Mouse (Mus musculus) layer of hippocampus, adult 2 months (tissue): ENCODE data around the gene Sypl. TPM values are rescaled to one million over a fixed set of nuclear protein-coding genes. Genes with fewer than 3 reads are reported as not detected.

Source experiments
- DNase-seq, 2 experiments: peaks; one replicate each; pipeline ENCODE4 v3.0.0; 2022; ENCODE audit warnings: low spot score in 2 of 2
- H3K27ac ChIP-seq: fragments of 200-600 bp; 2 replicates; pipeline ENCODE4 v1.8.1; 2022
- H3K4me3 ChIP-seq: fragments of 200-600 bp; 2 replicates; pipeline ENCODE4 v1.8.1; 2022; ENCODE audit warnings: mild to moderate bottlenecking
- CTCF ChIP-seq: fragments of 200-600 bp; conservative IDR thresholded peaks from 2 replicates; pipeline ENCODE4 v1.8.1; 2022; ENCODE audit warnings: antibody characterized with exemption, mild to moderate bottlenecking, moderate library complexity
- total RNA-seq, 2 experiments: library from RNA; stranded (reverse); gene quantifications; 2 replicates each; pipeline ENCODE4 v1.2.3; 2021

The Sypl gene
- total RNA-seq, 2 experiments from 2014 or later, result 44.1 to 46.0 TPM

DNA sequence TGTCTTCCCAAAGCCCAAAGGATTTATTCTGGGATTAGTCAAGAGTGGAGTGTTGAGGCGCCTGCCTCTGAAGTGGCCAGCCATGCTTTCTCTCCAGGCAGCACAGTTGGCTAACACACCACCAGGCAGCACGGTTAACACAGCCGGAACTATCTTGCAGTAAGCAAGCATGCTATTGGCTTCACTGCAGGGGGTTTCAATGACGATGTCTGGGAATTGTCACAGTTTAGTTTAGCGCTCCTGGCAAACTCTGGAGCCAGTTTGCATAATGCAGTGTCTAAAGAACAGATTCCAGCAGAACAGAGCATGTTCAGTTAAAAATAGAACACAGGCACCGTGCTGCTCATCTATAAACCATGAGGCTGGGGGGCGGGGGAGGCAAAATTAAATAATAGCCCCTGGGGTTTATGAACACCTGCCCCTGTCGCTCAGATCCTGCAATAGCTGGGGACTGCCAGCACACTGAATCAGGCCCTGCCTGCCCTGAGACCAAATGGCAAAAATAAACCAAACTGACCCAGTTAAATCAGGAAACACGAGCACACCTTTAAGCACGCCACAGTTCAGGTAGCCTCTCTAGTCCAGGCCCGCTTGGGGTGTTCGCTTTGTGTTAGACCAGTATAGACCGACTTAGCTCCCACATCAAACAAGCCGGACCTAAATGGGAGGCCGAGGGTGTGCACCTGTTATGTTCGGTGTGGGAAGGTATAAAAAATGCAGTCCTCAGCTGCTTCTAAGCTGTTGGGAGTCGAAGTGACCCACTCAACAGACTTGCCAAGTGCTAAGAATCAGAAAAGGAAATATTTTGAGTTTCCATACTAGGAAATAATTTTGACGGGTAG is 27.1 kb upstream of the Sypl start:
- TF ChIP-seq CTCF, result no peak
- peak overlapping the region; percentile 88 for H3K27ac ChIP-seq
- DNase-seq, result peak; percentile 60 to 65
- H3K4me3 ChIP-seq, result no peak overlapping the region

DNA sequence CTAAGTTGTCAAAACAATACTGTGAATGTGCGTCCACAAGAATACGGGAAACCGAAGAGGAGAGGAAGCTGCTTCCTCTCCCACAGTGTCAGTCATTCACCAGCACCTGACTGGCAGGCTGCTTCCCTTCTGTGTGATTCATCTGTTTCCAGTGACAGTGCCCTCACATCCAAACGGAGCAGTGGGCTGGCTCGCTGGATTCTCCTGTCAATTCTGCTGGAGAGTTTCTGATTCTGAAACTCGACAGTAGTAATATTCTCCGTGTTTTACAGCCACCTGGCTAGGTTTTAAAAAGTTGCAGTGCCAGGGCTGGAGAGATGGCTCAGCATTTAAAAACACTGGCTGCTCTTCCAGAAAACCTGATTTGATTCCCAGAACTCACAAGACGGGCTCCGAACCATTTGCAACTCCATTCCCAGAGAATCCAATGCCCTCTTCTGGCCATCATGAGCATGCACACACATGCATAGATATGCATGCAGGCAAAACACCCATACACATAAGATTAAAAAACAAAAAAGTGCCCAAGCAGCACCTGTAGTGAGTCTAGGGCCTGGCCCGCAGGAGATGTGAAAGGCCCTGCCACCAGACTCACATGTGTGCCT is 26.4 kb upstream of the Sypl start:
- H3K4me3 ChIP-seq, result no peak overlapping the region
- TF ChIP-seq CTCF, result peak; percentile 59
- peak overlapping the region; percentile 88 for H3K27ac ChIP-seq
- DNase-seq, result peak in 1 of 2 experiments; percentile 37

DNA sequence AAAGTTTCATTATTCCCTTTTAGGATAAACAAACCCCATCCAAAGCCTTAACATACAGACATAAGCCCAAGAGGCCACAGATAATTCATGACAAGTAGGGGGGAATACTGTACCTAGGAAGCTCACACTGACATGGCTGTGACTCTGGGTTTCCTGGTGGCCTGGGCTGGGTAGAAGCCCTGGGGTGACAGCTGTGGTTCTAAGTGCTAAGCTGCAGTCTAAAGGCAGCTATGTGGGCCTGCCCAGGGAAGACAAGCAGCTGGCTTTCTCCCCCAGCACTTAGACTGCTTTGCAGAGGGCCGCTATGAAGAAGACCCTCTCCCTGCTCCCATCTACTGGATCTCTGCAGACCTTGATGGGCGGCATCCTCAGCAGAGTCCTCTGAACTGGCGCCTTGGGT is 25.5 kb upstream of the Sypl start:
- DNase-seq, result no peak
- peak overlapping the region; percentile 36; the same call in 1 of the 2 replicates for H3K27ac ChIP-seq
- TF ChIP-seq CTCF, result no peak

DNA sequence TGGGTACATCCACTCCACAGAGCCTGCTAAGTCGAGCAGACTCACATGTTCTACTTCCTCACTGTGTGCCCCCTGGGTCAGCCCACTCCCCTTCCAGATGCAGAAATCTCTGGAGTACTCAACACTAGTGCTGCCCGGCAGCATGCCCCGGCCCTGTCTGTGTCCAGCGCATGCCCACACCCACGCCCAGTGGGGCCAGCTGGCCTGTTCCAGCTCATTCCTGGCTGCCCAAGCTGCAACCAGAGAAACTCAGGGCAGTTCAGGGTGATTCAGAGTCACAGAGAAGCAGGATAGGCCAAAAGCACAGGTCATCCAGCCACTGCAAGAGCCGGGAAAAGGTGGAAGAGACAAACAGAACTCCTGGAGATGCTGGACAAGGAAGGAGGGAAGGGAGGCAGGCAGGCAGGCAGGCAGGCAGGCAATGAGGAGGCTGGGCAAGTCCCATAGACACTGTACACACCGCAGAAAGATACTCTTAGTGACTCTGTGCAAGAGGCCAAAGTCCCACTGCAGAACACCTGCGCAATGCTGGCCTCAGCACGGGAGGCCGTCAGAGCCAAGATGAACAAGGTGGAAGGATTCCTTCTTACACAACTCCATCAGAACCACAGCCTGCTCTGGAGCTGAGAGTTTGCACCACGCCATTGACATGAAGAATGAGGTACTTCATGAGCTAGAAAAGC is 23.7 kb upstream of the Sypl start:
- DNase-seq, result no peak
- Histone ChIP-seq H3K4me3 (no peak overlapping the region), H3K27ac (no peak overlapping the region)
- no peak for TF ChIP-seq CTCF

More for the DNA sequence above, 25.5 kb upstream of the Sypl start:
- no peak overlapping the region for H3K4me3 ChIP-seq

DNA sequence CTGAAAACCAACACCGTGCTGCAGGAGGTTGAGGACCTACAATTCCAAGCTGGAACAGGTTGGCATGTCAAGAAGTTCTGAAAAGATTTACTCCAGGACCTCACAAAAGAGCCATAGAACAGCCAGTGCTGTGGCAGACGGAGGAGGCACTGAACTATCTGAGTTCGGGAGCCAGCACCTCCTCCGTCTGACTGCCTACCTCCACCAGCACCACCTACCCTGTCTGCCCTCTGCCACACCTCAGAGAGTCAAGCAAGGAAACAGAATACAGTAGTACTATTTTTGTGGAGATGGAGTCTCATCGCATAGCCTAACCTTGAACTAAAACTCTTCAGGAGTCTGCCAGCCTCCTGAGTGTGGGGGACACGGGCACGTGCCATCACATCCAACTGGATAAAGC is 23.1 kb upstream of the Sypl start:
- no peak overlapping the region for H3K4me3 ChIP-seq
- TF ChIP-seq CTCF, result no peak
- H3K27ac ChIP-seq, result no peak overlapping the region
- DNase-seq, result no peak

DNA sequence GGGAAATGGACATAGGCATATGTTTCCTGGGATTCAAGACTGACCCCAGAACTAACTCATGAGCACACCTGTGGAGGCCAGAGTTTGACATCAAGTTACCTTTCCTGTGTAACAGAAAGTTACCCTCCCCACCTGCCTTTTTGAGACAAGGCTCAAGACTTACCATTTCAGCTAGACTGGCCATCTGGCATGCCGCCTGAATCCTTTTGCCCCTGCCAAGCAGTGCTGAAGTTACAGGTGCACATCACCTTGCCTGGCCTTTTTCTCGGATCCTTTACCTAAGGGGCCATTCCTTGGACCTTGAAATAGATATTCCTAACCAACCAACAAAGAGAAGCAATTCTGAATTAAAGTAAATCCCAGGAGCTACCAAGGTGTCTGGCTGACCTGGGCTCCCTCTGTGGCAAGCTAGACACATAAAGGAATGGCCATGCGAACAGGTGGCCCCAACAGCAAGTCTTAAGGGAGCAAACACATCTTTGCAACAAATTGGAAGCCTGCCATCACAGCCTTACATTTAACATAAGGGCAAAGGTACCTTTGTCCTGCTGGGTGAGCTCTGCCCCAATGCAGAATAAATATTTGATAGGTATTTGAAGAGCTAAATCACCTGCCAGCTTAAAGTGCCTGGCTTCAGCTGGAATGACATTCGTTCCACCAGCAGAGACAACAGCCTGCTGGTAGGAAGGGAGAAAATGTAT is 17.3 kb upstream of the Sypl start:
- H3K27ac ChIP-seq, result no peak overlapping the region
- no peak for TF ChIP-seq CTCF
- H3K4me3 ChIP-seq, result no peak overlapping the region
- no peak for DNase-seq

DNA sequence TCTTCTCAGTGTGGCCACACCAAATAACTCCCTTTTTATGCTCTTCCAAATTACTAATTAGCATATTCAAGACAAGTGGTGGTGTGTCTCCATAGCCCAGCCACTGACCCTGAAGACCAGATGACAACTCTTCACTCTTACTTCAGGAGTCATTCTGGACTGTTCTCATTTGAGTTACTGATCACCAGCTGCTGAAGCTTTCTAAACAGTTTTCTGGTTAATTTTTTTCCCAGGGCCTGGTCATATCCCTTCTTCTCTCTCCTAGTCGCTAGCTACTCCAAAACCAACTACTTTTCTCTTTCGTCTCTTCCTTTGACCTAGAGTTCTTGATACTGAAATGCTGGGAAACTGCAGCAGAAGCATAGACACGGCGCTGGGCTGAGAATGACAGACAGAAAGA is 12.6 kb upstream of the Sypl start:
- no peak overlapping the region for H3K4me3 ChIP-seq
- no peak for TF ChIP-seq CTCF
- DNase-seq, result no peak
- H3K27ac ChIP-seq, result no peak overlapping the region

DNA sequence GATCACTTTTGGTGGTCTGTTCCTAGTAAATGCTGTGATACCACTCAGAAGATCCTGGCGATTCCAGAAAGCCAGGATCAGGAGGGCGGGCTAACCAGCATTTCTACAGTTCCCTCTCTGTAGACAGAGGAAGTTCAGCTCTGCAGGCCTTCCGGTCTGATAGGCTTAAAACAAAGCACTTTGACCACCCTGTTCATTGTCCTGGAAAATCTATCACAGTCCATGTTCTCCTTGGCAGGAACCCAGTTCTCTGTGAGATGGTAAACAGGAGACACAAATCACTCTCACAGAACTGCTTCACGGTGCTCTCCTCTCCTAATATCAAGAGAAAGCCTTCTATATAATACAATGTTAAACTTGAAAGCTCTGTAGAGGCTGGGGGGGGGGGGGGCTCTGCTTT is 10.3 kb upstream of the Sypl start:
- Histone ChIP-seq H3K4me3 (no peak overlapping the region), H3K27ac (peak overlapping the region; percentile 54; the same call in 1 of the 2 replicates)
- no peak for TF ChIP-seq CTCF
- DNase-seq, result no peak

DNA sequence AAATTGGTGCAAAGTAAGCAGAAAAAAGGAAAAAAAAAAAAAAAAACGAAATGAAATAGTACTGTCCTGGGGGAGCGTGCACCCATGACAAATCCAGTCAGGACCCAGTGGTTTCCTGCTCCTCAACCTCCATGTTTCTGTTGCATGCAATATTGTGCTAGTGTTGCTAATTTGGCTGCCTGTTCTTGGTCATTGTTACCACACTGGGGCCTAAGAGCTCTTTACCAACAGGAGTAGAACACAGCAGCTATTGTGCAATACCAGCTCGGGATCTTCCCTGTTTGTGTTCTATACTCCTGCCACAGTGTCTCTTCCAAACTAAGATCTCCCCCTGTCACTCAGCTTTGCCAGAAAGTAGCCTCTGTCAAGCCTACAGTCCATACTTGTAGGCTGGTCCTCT is 9.7 kb upstream of the Sypl start:
- peak overlapping the region; percentile 54; the same call in 1 of the 2 replicates for H3K27ac ChIP-seq
- no peak for DNase-seq
- no peak for TF ChIP-seq CTCF
- no peak overlapping the region for H3K4me3 ChIP-seq

DNA sequence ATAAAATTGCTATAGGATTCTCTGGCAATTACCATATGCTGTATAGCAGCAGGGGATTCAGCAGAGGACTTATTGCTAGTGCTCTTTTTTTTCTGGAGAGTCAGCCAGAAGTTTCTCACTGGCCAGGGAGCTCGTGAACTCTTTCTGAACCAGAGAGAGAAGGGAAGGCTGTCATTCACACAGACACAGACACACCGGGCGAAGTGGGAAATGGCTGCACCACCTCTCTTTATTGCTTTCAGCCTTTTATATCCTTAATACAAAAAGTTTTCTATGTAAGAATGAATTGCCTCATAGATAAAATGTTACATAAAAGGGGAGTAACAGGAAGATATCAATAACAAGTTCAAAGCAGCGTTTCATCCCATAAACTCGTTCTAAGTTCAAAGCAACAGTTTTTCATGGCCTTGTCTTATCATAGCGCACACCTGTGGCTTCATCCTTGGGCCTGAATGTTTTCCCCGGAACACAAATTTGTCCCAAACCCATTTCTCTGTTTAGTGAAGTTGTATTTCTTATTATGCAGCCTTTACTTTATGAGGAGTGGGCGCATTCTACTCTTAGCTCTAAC is 8.7 kb upstream of the Sypl start:
- no peak for DNase-seq
- Histone ChIP-seq H3K27ac (no peak overlapping the region), H3K4me3 (no peak overlapping the region)
- no peak for TF ChIP-seq CTCF

DNA sequence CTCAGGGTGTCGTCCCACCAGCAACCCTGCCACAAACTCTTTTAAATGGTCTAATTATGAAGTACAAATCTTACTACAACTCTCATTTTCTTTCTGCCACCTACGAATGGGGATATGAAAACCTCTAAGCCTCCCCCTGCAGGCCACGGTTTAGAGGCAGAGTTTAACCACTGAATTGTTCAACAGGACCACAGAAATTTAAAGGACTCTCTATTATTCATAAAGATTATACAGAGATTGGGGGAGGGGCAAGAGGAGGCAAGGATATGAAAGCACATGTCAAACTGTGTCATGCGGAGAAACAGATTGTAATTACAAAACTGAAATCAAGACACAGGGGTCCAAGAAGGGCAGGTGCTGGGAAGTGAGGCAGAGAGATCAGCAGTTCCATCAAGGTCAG is 7.3 kb upstream of the Sypl start:
- no peak overlapping the region for H3K4me3 ChIP-seq
- no peak for DNase-seq
- no peak overlapping the region for H3K27ac ChIP-seq
- TF ChIP-seq CTCF, result no peak

DNA sequence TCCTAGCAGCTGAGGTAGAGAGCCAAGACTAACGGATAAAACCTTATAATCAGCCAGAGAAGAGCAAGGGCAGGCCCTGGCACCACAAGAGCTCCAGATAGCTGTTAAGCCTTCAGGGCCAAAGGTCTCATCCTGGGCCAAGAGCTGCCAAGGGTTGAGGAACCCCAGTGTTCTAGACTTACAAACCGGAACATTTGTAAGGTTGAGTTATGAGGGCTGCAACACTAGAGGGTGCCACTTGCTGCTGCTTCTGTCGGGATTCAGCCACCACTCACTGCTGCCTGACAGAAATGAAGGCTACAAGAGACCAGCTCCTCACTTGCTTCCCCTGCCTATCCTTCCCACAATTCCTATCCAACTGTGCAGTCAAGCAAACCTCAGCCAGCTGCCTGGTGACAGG is 1.3 kb upstream of the Sypl start:
- Histone ChIP-seq H3K4me3 (no peak overlapping the region), H3K27ac (peak overlapping the region; percentile 98)
- peak; percentile 82 for TF ChIP-seq CTCF

More for the DNA sequence above, 1.3 kb upstream of the Sypl start:
- DNase-seq, result peak; percentile 46 to 66
